Mouse (Mus musculus) olfactory bulb, adult 2 months (tissue): Measurements from ENCODE around the gene 1700012P22Rik.

Experiments used
- CTCF ChIP-seq: fragments of 200-500 bp; IDR thresholded peaks from 2 replicates; pipeline ENCODE4 v1.5.1; 2012; ENCODE audit warnings: low read depth, mild to moderate bottlenecking, low read length, moderate library complexity; ENCODE audit not compliant: insufficient read depth
- POLR2A ChIP-seq: fragments of 200-500 bp; IDR thresholded peaks from 2 replicates; pipeline ENCODE4 v1.6.1; 2012; ENCODE audit warnings: mild to moderate bottlenecking, low read depth, low read length, moderate library complexity; ENCODE audit not compliant: insufficient read depth

- TF ChIP-seq CTCF (no peak), POLR2A (no peak)
Measured at GRCm38 (mm10) chr4:144468091-144468490, 29.5 kb upstream of the 1700012P22Rik start.
